Mouse (Mus musculus): Measurements from ENCODE around the gene Olfr1295. TPM values are rescaled to one million over a fixed set of nuclear protein-coding genes. Genes with fewer than 3 reads are reported as not detected.

Gene Olfr1295
- polyA plus RNA-seq (2011; ENCODE audit: insufficient read depth, insufficient read length, low read depth, missing spikeins): not detected in 2 replicates

- TF ChIP-seq POLR2A (IDR thresholded peaks at IDR 0.05; ENCODE audit: insufficient read depth, low read length) (no peak), CTCF (IDR thresholded peaks at IDR 0.05; ENCODE audit: low read depth, low read length) (no peak), EP300 (IDR thresholded peaks at IDR 0.05; ENCODE audit: insufficient read depth, low read depth, low read length) (no peak)
- no peaks in the 10 kb centered on the region for H3K9me3 ChIP-seq (replicated peaks; ENCODE audit: control insufficient read depth, insufficient read depth, low read length, poor library complexity, severe bottlenecking)
- no peak within 1 kb of the TSS for H3K27ac ChIP-seq (ENCODE audit: insufficient read depth, low read length)
- no peak within 1 kb of the TSS for H3K9ac ChIP-seq (ENCODE audit: low read depth, poor library complexity, severe bottlenecking)
- H3K36me3 ChIP-seq (ENCODE audit: control insufficient read depth, insufficient read depth, low read length, poor library complexity, severe bottlenecking): no peaks in the 10 kb centered on the region
- no peaks in the 10 kb centered on the region for H3K27me3 ChIP-seq (ENCODE audit: control insufficient read depth, insufficient read depth, low read length, poor library complexity, severe bottlenecking)
- no peaks in the 10 kb centered on the region for H3K4me1 ChIP-seq (ENCODE audit: control insufficient read depth, insufficient read depth, low read length)
- no peak within 1 kb of the TSS for H3K4me3 ChIP-seq (ENCODE audit: low read depth, low read length)
Measured at GRCm38 (mm10) chr2:111569581-111569980, at the start of gene Olfr1295. TSS of gene Olfr1295 (minus strand) at chr2:111569681.

DNA sequence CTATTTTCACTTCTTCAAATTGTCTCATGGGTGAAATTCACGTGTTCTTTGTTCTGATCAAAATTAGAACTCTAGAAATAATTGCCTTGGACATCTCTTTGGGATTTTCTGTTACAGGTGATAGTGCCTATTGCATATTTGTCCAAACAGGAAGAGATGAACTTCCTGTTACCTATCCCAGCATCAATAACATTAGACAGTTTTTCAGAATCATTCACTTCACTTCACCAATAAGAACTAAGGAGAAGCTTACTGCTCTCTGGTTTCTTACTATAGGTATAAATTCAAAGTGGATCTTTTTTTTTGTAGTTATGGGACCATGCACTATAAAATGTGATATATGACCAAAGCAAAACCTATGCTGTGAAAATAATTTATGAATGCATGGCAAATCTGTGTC is 29.3 kb downstream of the Olfr1295 start, which contains the start of gene Olfr1294:
Olfr1294 (minus strand) TSS at position 101 of the 400 bp plus-strand sequence.
- no peaks in the 10 kb centered on the region for H3K9me3 ChIP-seq (replicated peaks; ENCODE audit: control insufficient read depth, insufficient read depth, low read length, poor library complexity, severe bottlenecking)
- TF ChIP-seq EP300 (IDR thresholded peaks at IDR 0.05; ENCODE audit: insufficient read depth, low read depth, low read length): no peak
- TF ChIP-seq CTCF (IDR thresholded peaks at IDR 0.05; ENCODE audit: low read depth, low read length): no peak
- no peak for TF ChIP-seq POLR2A (IDR thresholded peaks at IDR 0.05; ENCODE audit: insufficient read depth, low read length)
- no peaks in the 10 kb centered on the region for H3K36me3 ChIP-seq (ENCODE audit: control insufficient read depth, insufficient read depth, low read length, poor library complexity, severe bottlenecking)
- H3K4me1 ChIP-seq (ENCODE audit: control insufficient read depth, insufficient read depth, low read length): no peaks in the 10 kb centered on the region
- H3K9ac ChIP-seq (ENCODE audit: low read depth, poor library complexity, severe bottlenecking): no peak within 1 kb of the TSS
- H3K27ac ChIP-seq (ENCODE audit: insufficient read depth, low read length): no peak within 1 kb of the TSS
- H3K4me3 ChIP-seq (ENCODE audit: low read depth, low read length): no peak within 1 kb of the TSS
- H3K27me3 ChIP-seq (ENCODE audit: control insufficient read depth, insufficient read depth, low read length, poor library complexity, severe bottlenecking): no peaks in the 10 kb centered on the region

DNA sequence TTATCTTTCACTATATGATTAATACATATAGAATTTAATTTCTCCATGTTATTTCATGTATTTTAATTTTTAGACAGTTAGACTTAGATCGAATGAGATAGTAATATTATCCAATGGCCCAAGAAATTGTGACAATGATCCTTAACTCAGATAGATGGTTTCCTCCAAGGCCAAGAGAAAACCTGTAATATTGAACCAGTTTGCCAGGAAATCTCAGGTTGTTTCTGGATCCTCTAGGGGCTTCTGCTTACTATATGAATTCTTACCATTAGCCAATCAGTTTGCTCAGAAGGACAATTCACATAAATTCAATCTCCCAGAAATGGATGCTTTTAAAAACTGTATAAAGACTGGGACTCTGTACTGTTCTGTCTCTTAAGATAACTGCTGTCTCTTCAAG is 44.6 kb downstream of the Olfr1295 start, which contains the start of gene Olfr1293-ps:
Olfr1293-ps (plus strand) TSS at position 301 of the 400 bp plus-strand sequence.
- Histone ChIP-seq H3K9ac (ENCODE audit: low read depth, poor library complexity, severe bottlenecking) (no peak within 1 kb of the TSS), H3K27me3 (ENCODE audit: control insufficient read depth, insufficient read depth, low read length, poor library complexity, severe bottlenecking) (no peaks in the 10 kb centered on the region), H3K27ac (ENCODE audit: insufficient read depth, low read length) (no peak within 1 kb of the TSS), H3K4me1 (ENCODE audit: control insufficient read depth, insufficient read depth, low read length) (no peaks in the 10 kb centered on the region), H3K4me3 (ENCODE audit: low read depth, low read length) (no peak within 1 kb of the TSS), H3K9me3 (replicated peaks; ENCODE audit: control insufficient read depth, insufficient read depth, low read length, poor library complexity, severe bottlenecking) (peaks cover 1% of the 10 kb centered on the region; the same call in 1 of the 2 replicates), H3K36me3 (ENCODE audit: control insufficient read depth, insufficient read depth, low read length, poor library complexity, severe bottlenecking) (no peaks in the 10 kb centered on the region)
- TF ChIP-seq CTCF (IDR thresholded peaks at IDR 0.05; ENCODE audit: low read depth, low read length): no peak
- no peak for TF ChIP-seq EP300 (IDR thresholded peaks at IDR 0.05; ENCODE audit: insufficient read depth, low read depth, low read length)
- no peak for TF ChIP-seq POLR2A (IDR thresholded peaks at IDR 0.05; ENCODE audit: insufficient read depth, low read length)

DNA sequence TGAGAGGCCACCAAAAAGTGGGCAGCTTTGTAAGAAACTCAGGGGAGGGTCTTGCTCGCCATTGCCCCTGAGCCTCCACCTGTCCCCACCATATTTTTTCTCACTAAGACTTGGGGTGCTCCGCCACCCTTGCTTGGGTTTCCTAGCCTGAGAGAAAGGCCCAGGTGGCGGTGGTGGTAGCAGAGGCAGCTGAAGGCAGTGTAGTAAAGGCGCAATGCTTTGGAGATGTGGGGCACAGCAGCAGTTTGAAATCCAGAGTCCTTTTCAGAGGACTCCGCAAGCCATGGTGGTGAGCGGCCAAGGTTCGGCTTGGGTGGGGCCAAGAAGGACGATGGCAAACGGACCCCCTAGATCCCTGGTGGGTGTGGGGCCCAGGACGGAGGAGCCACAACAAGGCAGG is 52.0 kb downstream of the Olfr1295 start:
- no peak overlapping the region for H3K4me3 ChIP-seq (ENCODE audit: low read depth, low read length)
- no peaks in the 10 kb centered on the region for H3K27me3 ChIP-seq (ENCODE audit: control insufficient read depth, insufficient read depth, low read length, poor library complexity, severe bottlenecking)
- H3K27ac ChIP-seq (ENCODE audit: insufficient read depth, low read length): no peak overlapping the region
- H3K9me3 ChIP-seq (replicated peaks; ENCODE audit: control insufficient read depth, insufficient read depth, low read length, poor library complexity, severe bottlenecking): peaks cover 7% of the 10 kb centered on the region
- H3K4me1 ChIP-seq (ENCODE audit: control insufficient read depth, insufficient read depth, low read length): no peaks in the 10 kb centered on the region
- no peaks in the 10 kb centered on the region for H3K36me3 ChIP-seq (ENCODE audit: control insufficient read depth, insufficient read depth, low read length, poor library complexity, severe bottlenecking)
- H3K9ac ChIP-seq (ENCODE audit: low read depth, poor library complexity, severe bottlenecking): no peak overlapping the region
- TF ChIP-seq POLR2A (IDR thresholded peaks at IDR 0.05; ENCODE audit: insufficient read depth, low read length): no peak

Other genes with a start within 250 kb of the Olfr1295 start
- gene Olfr1281, start 243.2 kb downstream of the Olfr1295 start, polyA plus RNA-seq (2011; ENCODE audit: insufficient read depth, insufficient read length, low read depth, missing spikeins): not detected in 2 replicates
- not detected in 2 replicates for gene Olfr1282, start 233.6 kb downstream of the Olfr1295 start, polyA plus RNA-seq (2011; ENCODE audit: insufficient read depth, insufficient read length, low read depth, missing spikeins)
- not detected in 2 replicates for gene Olfr1283, start 202.9 kb downstream of the Olfr1295 start, polyA plus RNA-seq (2011; ENCODE audit: insufficient read depth, insufficient read length, low read depth, missing spikeins)
- not detected in 2 replicates for gene Olfr1284, start 194.2 kb downstream of the Olfr1295 start, polyA plus RNA-seq (2011; ENCODE audit: insufficient read depth, insufficient read length, low read depth, missing spikeins)
- gene Olfr1286, start 146.6 kb downstream of the Olfr1295 start, polyA plus RNA-seq (2011; ENCODE audit: insufficient read depth, insufficient read length, low read depth, missing spikeins): not detected in 2 replicates
- gene Olfr1287, start 120.5 kb downstream of the Olfr1295 start, polyA plus RNA-seq (2011; ENCODE audit: insufficient read depth, insufficient read length, low read depth, missing spikeins): not detected in 2 replicates
- not detected in 2 replicates for gene Olfr1288, start 95.6 kb downstream of the Olfr1295 start, polyA plus RNA-seq (2011; ENCODE audit: insufficient read depth, insufficient read length, low read depth, missing spikeins)
- gene Olfr1289, start 88.9 kb downstream of the Olfr1295 start, polyA plus RNA-seq (2011; ENCODE audit: insufficient read depth, insufficient read length, low read depth, missing spikeins): not detected in 2 replicates
- not detected in 2 replicates for gene Olfr1290, start 75.9 kb downstream of the Olfr1295 start, polyA plus RNA-seq (2011; ENCODE audit: insufficient read depth, insufficient read length, low read depth, missing spikeins)
- gene Olfr1291-ps1, start 72.5 kb downstream of the Olfr1295 start, polyA plus RNA-seq (2011; ENCODE audit: insufficient read depth, insufficient read length, low read depth, missing spikeins): not detected in 2 replicates
- not detected in 2 replicates for gene Olfr1293-ps, start 44.5 kb downstream of the Olfr1295 start, polyA plus RNA-seq (2011; ENCODE audit: insufficient read depth, insufficient read length, low read depth, missing spikeins)
- gene Olfr1294, start 29.4 kb downstream of the Olfr1295 start, polyA plus RNA-seq (2011; ENCODE audit: insufficient read depth, insufficient read length, low read depth, missing spikeins): not detected in 2 replicates
- not detected in 2 replicates for gene Olfr1297, start 56.8 kb upstream of the Olfr1295 start, polyA plus RNA-seq (2011; ENCODE audit: insufficient read depth, insufficient read length, low read depth, missing spikeins)
- not detected in 2 replicates for gene Olfr1298, start 79.5 kb upstream of the Olfr1295 start, polyA plus RNA-seq (2011; ENCODE audit: insufficient read depth, insufficient read length, low read depth, missing spikeins)
- not detected in 2 replicates for gene Olfr1299, start 91.7 kb upstream of the Olfr1295 start, polyA plus RNA-seq (2011; ENCODE audit: insufficient read depth, insufficient read length, low read depth, missing spikeins)
- gene Olfr1301, start 181.3 kb upstream of the Olfr1295 start, polyA plus RNA-seq (2011; ENCODE audit: insufficient read depth, insufficient read length, low read depth, missing spikeins): not detected in 2 replicates
- not detected in 2 replicates for gene Olfr1302, start 207.7 kb upstream of the Olfr1295 start, polyA plus RNA-seq (2011; ENCODE audit: insufficient read depth, insufficient read length, low read depth, missing spikeins)

Data from ES-Bruce4 (cell line).